Mouse (Mus musculus) urinary bladder, postnatal 10 days (tissue): ENCODE measurements around the gene Abhd4.
"Not testable (repeated sequence)": the region's sequence is repeated elsewhere in the genome, so short reads cannot be mapped to it uniquely, and the experiment has no call there.

ENCODE experiments used
- DNase-seq: peaks from one replicate; pipeline ENCODE4 v3.0.0; 2022; ENCODE audit warnings: low spot score

Gene Abhd4

GRCm38 (mm10) chr14:54223315-54224063, 30.5 kb upstream of the Abhd4 start:
- no peak for DNase-seq

DNA sequence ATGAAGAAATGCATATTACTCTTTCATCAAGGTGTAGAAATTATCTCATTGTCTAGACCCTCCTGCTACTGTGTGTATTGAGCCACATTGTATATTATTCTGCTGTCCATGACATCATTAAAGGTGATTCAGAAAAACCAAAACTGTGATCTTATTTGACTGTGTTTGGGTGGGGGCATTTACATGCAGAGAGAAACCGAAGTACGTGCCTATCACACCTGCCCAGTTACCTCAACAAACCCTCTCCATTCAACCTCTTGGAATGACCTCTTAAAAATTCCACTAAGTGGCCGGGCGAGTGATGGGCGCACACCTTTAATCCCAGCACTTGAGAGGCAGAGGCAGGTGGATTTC, 29.9 kb upstream of the Abhd4 start:
- no peak for DNase-seq

GRCm38 (mm10) chr14:54224484-54225467, 29.2 kb upstream of the Abhd4 start:
- DNase-seq, result no peak

DNA sequence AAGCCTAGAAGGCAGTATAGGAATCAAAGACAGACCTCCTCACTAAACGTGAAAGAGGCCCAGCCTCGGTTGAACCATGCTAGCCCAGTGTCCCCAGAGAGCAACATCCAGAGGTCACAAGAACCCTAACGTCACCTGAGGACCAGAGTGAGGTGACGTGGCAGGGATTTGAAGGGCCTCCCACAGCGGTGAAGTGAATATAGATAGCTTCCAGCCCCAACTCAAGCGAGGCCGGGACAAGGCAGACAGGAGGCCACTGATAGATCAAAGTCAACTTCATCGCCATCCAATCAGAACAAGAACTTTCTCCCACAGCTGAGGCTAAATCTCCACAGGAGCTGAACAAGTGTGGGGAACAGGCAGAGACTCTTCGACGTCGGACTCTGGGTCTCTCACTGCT, 28.3 kb upstream of the Abhd4 start:
- no peak for DNase-seq

- peak; percentile 24 for DNase-seq
Measured at GRCm38 (mm10) chr14:54226911-54227811, 26.8 kb upstream of the Abhd4 start.

DNA sequence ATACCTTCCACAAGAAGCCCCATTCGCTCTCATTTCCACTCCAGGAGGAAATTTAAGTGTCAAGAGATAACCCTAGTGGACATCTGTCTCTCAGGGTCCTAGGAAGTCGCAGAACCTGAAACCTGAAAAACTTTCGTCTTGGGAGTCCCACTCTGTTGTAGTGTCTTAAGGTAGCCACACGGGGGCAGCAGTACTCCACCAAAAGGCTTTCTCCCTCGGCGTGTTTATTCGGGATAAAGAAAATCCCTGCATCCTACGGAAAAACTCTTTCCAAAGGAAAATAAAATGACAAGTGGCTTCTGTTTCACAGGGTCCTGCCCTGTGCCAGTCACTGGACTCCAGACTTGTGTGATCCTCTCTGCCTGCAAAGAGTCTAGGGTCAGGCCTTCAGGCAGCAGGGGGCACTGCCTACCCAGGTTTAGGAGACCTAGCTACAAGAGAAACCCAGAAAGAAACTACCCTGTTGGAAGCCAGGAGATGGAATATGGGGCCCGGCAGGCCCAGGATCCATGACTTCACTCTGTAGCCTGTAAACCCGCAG, 26.0 kb upstream of the Abhd4 start:
- DNase-seq, result peak; percentile 32

DNA sequence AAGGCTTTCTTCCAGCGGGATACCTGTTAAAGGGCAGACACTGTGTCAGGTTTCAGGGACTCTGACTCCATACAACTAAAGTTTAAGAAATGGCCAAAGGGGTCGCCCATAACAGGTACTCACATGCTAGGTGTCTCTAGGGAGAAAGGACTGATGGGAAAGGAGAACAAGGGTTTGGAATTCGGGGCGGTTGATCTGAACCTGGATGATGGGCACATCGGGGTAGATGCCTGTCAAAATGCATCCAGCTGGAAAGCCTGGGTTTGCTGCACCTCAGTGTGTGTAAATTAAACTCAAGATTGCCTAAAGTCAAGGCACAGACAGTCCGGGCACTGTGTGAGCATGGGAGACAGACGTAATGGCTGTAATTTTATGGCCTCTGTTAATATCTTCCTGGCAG, 25.5 kb upstream of the Abhd4 start:
- no peak for DNase-seq

GRCm38 (mm10) chr14:54228933-54229713, 24.9 kb upstream of the Abhd4 start:
- no peak for DNase-seq

GRCm38 (mm10) chr14:54229849-54230248, 24.1 kb upstream of the Abhd4 start:
- not testable (repeated sequence) for DNase-seq

DNA sequence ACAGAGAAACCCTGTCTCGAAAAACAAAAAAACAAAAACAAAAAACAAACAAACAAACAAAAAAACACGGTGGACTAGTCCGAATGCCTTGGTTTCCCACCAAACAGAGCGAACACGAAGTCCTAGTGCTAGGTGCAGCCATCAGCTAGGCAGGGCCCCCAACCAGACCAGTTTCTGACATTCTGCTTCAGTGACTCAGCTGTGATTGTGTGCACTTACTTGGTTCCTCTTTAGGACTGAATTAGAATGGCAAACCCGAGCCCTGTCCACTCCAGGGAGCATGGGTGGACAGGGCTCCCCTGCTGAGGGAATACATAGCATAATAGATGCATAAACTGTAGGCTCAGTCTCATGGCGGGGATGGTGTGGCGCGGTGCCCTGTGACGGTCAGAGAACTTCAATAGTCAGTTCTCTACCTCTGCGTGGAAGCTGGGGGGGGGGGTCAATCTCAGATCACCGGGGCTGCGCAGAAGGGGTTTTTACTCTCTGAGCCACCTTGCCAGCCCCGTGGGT, 23.3 kb upstream of the Abhd4 start:
- DNase-seq, result no peak

DNA sequence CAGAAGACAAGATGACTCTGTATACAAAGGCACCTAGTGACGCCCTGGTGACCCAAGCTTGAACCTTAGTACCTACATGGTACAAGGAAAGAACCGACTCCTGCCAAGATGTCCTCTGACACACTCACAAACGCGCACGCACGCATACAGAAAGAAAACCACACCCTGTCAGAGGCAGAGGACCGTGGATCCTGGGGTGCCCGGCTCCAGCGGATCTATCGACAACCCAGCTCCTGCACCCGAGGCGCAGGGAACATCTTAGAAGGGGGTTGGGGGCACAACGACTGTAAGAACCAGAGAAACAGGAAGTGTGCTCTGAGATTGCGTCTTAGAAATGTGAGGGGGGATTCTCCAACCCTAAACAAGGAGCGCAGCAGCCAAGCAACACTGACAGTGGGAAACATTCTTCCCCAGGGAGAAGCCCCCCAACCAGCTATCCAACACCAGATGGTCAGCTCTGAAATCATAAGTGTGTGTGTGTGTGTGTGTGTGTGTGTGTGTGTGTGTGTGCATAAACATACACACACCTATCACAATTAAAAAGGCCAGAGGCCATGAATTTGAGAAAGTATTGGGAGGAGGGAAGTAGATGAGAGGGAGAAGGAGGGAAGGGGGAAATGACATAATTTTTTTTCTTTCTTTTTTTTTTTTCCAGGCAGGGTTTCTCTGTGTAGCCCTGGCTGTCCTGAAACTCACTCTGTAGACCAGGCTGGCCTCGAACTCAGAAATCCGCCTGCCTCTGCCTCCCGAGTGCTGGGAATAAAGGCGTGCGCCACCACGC, 22.6 kb upstream of the Abhd4 start:
- DNase-seq, result no peak

DNA sequence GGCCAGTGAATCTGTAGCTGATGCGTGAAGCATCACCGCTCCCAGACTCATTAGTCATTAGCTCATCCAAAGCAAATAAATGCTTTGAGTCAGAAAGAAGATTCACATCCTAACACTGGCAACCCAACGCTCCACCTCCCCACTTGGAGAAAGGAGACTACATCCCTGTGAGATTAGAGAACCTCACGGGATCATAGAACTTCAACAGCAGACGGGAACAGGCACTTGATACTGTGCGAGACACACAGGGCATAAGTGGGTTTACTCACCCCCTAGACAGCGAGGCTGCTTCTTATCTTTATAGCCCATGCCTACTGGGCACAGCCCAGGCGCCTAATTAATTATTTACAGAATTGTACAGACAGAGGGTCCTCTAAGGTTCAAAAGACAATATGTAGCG, 21.8 kb upstream of the Abhd4 start:
- DNase-seq, result no peak

DNA sequence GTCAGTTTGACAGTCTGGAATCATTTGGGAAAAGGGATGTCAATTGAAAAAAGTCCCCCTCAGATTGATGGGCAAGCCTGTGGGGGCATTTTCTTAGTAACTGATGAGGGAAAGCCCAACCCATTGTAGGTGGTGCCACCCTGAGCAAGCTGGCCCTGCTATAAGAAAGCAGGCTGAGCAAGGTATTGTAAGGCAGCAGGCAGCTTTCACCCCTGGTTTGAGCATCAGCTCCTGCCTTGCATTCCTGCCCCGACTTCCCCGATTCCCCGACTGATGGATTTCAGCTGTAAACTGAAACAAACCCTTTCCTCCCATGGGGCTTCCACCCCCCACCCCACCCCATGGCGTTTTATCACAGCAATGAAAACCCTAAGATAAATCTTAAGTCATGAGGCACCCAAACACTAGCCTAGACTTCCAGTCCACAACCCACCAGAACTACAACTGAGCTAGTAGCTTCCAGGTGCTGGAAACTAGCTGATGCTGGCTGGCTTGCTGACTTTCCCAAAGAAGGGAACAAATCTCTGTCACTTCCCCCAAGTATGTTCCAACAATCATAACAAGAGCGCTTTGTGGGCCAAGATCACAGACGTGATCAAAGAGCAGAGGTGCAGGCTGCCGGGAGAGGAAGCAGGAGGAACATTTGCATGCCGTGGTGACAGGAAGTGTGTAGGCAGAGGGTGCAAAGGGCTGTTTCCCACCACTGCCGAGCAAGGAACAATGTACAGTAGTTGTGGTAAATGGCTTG, 21.0 kb upstream of the Abhd4 start:
- no peak for DNase-seq

DNA sequence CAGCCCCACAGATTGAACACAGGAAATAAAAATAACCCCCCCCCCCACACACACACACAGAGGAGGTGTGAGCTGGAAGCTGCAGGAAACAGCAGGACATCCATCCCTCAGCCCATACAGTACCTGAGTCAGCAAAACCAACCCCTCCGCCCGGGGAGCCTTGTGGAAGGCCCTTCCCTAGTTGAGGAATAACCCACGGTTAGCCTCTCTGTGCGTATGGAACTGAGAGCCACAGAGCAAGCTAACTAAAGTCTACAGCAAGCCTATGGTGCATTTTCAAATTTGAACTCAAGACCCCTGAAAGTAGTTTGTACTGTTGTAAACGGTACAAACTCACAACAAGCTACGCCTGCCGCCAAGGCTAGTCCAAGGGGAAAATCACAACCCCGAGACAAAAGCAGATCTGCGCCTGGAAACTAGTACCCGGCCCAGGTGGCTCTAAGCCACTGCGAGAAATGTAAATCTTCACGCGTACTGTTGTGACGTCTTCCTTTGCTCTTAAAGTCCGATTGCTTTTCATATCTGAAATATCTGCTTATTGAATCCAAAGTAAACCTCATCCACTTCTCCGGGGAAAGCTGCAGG, 20.3 kb upstream of the Abhd4 start:
- DNase-seq, result no peak

- no peak for DNase-seq
Measured at GRCm38 (mm10) chr14:54234231-54235040, 19.6 kb upstream of the Abhd4 start.

DNA sequence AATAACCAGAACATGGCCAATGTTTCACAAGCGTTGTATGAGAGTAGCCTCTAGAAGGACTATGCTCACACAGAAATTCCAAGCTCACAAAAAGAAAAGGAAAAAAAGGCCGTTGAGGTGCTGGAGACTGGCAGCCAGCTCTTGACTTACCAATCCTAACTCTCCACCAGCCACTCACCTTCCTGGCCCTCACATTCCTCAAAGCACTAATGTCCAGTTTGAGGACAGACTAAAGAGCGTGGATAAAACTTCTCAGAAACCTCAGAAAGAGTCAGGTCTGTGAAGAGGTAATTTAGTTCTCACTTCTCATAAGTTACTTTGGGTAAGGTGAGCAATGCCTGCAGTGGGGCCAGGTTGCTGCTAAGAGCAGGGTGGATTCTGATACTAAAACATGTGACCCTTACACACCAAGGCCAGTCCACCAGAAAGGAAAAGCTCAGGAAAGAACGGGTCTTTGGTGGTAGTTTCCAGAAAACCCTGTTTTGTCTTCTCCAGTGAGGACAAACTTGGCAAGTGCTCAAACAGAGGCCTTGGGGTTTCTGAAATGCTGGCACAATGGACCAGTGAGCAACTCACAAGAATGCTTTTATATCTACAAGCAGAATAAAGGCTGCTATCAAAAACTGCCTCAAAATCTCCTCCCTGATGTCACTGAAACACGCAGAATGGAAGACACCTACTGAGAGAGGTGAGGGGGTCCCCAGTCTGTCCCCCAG, 18.0 kb upstream of the Abhd4 start:
- DNase-seq, result no peak

GRCm38 (mm10) chr14:54236881-54237280, 17.1 kb upstream of the Abhd4 start:
- no peak for DNase-seq
